Mouse (Mus musculus): ENCODE results near the gene Smg6.
"Not testable (repeated sequence)": the region's sequence is repeated elsewhere in the genome, so short reads cannot be mapped to it uniquely, and the experiment has no call there.

DNA sequence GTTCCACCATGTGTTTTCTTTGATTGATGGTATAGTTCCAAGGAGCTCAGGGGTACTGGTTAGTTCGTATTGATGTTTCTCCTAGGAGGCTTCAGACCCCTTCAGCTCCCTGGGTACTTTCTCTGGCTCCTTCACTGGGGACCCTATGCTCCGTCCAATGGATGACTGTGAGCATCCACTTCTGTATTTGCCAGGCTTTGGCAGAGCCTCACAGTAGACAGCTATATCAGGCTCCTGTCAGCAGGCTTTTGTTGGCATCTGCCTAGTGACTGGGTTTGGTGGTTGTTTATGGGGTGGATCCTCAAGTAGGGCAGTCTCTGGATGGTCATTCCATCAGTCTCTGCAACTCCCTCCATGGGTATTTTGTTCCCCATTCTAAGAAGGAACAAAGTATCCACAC is 83.9 kb downstream of the Smg6 start:
- not testable (repeated sequence) for TF ChIP-seq POLR2A (IDR thresholded peaks at IDR 0.05; ENCODE audit: low read depth, low read length); CTCF (IDR thresholded peaks at IDR 0.05; ENCODE audit: extremely low read depth, insufficient read length, insufficient replicate concordance, low read depth, low read length)
